ENCODE assay signal across 23 mouse cellular contexts in genomic region chr16:42102186-42102585, GRCm38 (mm10).
"Had no signal": no experiment of that assay in that cellular context is flagged by ENCODE, and none has a peak within 500 bp of the region (broad histone marks: within the 10 kb centered on the region; RNA-seq: fewer than 3 reads in every experiment).

No protein-coding gene starts in this region.

- DNase-seq: kidney, adult 8-10 months; kidney, postnatal 25 days; liver; lung, adult 18-20 months; lung, postnatal 10 days; lung, postnatal 36 days; retina, postnatal 1 day; right cerebral cortex, postnatal 25 days; spleen, adult 18-20 months; thymus, postnatal 25 days had no signal

- H3K9ac ChIP-seq: limb, embryonic 13.5 days; liver, embryonic 12.5 days; liver, embryonic 15.5 days; lung, embryonic 15.5 days; midbrain, embryonic 15.5 days; neural tube, embryonic 13.5 days; stomach, embryonic 15.5 days had no signal

- H3K4me2 ChIP-seq: limb, embryonic 13.5 days; liver, embryonic 12.5 days; liver, embryonic 15.5 days; lung, embryonic 15.5 days; midbrain, embryonic 11.5 days; midbrain, embryonic 15.5 days; neural tube, embryonic 13.5 days had no signal

- ATAC-seq: liver, embryonic 12.5 days; midbrain, embryonic 15.5 days had no signal

- H3K4me1 ChIP-seq: limb, embryonic 10.5 days; limb, embryonic 13.5 days; liver, embryonic 12.5 days; liver, embryonic 15.5 days; megakaryocyte, embryonic 14.5 days; stomach, embryonic 15.5 days had no signal

- H3K9me3 ChIP-seq: limb, embryonic 10.5 days; limb, embryonic 13.5 days; liver, embryonic 12.5 days; liver, embryonic 15.5 days; lung, embryonic 15.5 days; megakaryocyte, embryonic 14.5 days; midbrain, embryonic 15.5 days; neural tube, embryonic 13.5 days; stomach, embryonic 15.5 days had no signal

- H3K4me3 ChIP-seq: layer of hippocampus, adult 2 months; limb, embryonic 10.5 days; limb, embryonic 13.5 days; liver, embryonic 12.5 days; liver, embryonic 15.5 days; lung, embryonic 15.5 days; megakaryocyte, embryonic 14.5 days; midbrain, embryonic 15.5 days; myocyte; neural tube, embryonic 13.5 days; stomach, embryonic 15.5 days had no signal

- H3K36me3 ChIP-seq: limb, embryonic 10.5 days; limb, embryonic 13.5 days; liver, embryonic 12.5 days; liver, embryonic 15.5 days; lung, embryonic 15.5 days; midbrain, embryonic 15.5 days; neural tube, embryonic 13.5 days; stomach, embryonic 15.5 days had no signal

- H3K27me3 ChIP-seq: limb, embryonic 13.5 days; liver, embryonic 12.5 days; liver, embryonic 15.5 days; lung, embryonic 15.5 days; megakaryocyte, embryonic 14.5 days; midbrain, embryonic 15.5 days; neural tube, embryonic 13.5 days; stomach, embryonic 15.5 days had no signal

- H3K27ac ChIP-seq: kidney, postnatal 0 days; layer of hippocampus, adult 2 months; limb, embryonic 10.5 days; limb, embryonic 13.5 days; liver, embryonic 12.5 days; liver, embryonic 15.5 days; lung, embryonic 15.5 days; midbrain, embryonic 15.5 days; neural tube, embryonic 13.5 days; stomach, embryonic 15.5 days had no signal
